Mouse (Mus musculus): ENCODE results near the gene Lmf2. TPM values are rescaled to one million over a fixed set of nuclear protein-coding genes. Genes with fewer than 3 reads are reported as not detected.

The Lmf2 gene
- polyA plus RNA-seq, 1 experiment from 2014 or later, result 31.8 TPM

GRCm38 (mm10) chr15:89379429-89379828, 24.0 kb upstream of the Lmf2 start:
- H3K27me3 ChIP-seq (ENCODE audit: control insufficient read depth, insufficient read depth, low read length), result peaks cover 44% of the 10 kb centered on the region
- 12% methylated on average over 10 of the region's 10 CpGs for WGBS
- H3K27ac ChIP-seq (ENCODE audit: low read depth, low read length), result no peak overlapping the region
- no peaks in the 10 kb centered on the region for H3K9me3 ChIP-seq (ENCODE audit: control insufficient read depth, low read length)
- DNase-seq (ENCODE audit: low spot score, missing footprints), result no peak
- peak overlapping the region; percentile 70 for H3K4me2 ChIP-seq
- no peak for ATAC-seq (ENCODE audit: low FRiP score)
- H3K4me1 ChIP-seq (ENCODE audit: control insufficient read depth, insufficient read depth, low read length), result peaks cover 13% of the 10 kb centered on the region
- peak overlapping the region; percentile 47 for H3K9ac ChIP-seq (ENCODE audit: low read length)
- peak overlapping the region; percentile 33; the same call in 1 of the 2 replicates for H3K4me3 ChIP-seq (ENCODE audit: low read depth, low read length)
- H3K36me3 ChIP-seq (ENCODE audit: control insufficient read depth, insufficient read depth, low read length), result no peaks in the 10 kb centered on the region

- Histone ChIP-seq H3K4me1 (ENCODE audit: control insufficient read depth, insufficient read depth, low read length) (peaks cover 13% of the 10 kb centered on the region), H3K36me3 (ENCODE audit: control insufficient read depth, insufficient read depth, low read length) (no peaks in the 10 kb centered on the region), H3K27me3 (ENCODE audit: control insufficient read depth, insufficient read depth, low read length) (peaks cover 44% of the 10 kb centered on the region), H3K9me3 (ENCODE audit: control insufficient read depth, low read length) (no peaks in the 10 kb centered on the region), H3K4me3 (ENCODE audit: low read depth, low read length) (peak within 1 kb of the TSS; percentile 33), H3K4me2 (peak within 1 kb of the TSS; percentile 70), H3K27ac (ENCODE audit: low read depth, low read length) (no peak within 1 kb of the TSS), H3K9ac (ENCODE audit: low read length) (peak within 1 kb of the TSS; percentile 47)
- ATAC-seq (ENCODE audit: low FRiP score) (0 out of 2 replicates have a peak, but pooled peaks have one; percentile 22), DNase-seq (ENCODE audit: low spot score, missing footprints) (peak; percentile 94)
- 1% methylated on average over 33 of the region's 33 CpGs for WGBS
Observed at GRCm38 (mm10) chr15:89378831-89379401, 23.5 kb upstream of the Lmf2 start, which contains the start of gene Odf3b. Gene Odf3b (minus strand): TSS chr15:89379282.

- peaks cover 15% of the 10 kb centered on the region for H3K4me1 ChIP-seq (ENCODE audit: control insufficient read depth, insufficient read depth, low read length)
- H3K27me3 ChIP-seq (ENCODE audit: control insufficient read depth, insufficient read depth, low read length), result peaks cover 44% of the 10 kb centered on the region
- peak overlapping the region; percentile 33 for H3K4me3 ChIP-seq (ENCODE audit: low read depth, low read length)
- 10% methylated on average over 46 of the region's 46 CpGs for WGBS
- peak overlapping the region; percentile 70 for H3K4me2 ChIP-seq
- no peak overlapping the region for H3K27ac ChIP-seq (ENCODE audit: low read depth, low read length)
- H3K9ac ChIP-seq (ENCODE audit: low read length), result peak overlapping the region; percentile 47
- peak; percentile 91 for DNase-seq (ENCODE audit: low spot score, missing footprints)
- no peaks in the 10 kb centered on the region for H3K36me3 ChIP-seq (ENCODE audit: control insufficient read depth, insufficient read depth, low read length)
- ATAC-seq (ENCODE audit: low FRiP score), result no peak
- no peaks in the 10 kb centered on the region for H3K9me3 ChIP-seq (ENCODE audit: control insufficient read depth, low read length)
Observed at GRCm38 (mm10) chr15:89377938-89378828, 22.7 kb upstream of the Lmf2 start.

- no peak for DNase-seq (ENCODE audit: low spot score, missing footprints)
Observed at GRCm38 (mm10) chr15:89377362-89377761, 21.9 kb upstream of the Lmf2 start.

GRCm38 (mm10) chr15:89376957-89377356, 21.5 kb upstream of the Lmf2 start, which contains the start of gene Tymp:
Gene Tymp (minus strand): TSS chr15:89377039.
- peaks cover 44% of the 10 kb centered on the region for H3K27me3 ChIP-seq (ENCODE audit: control insufficient read depth, insufficient read depth, low read length)
- H3K36me3 ChIP-seq (ENCODE audit: control insufficient read depth, insufficient read depth, low read length), result peaks cover 2% of the 10 kb centered on the region; the same call in 1 of the 2 replicates
- no peaks in the 10 kb centered on the region for H3K9me3 ChIP-seq (ENCODE audit: control insufficient read depth, low read length)
- H3K27ac ChIP-seq (ENCODE audit: low read depth, low read length), result no peak within 1 kb of the TSS
- no peak for ATAC-seq (ENCODE audit: low FRiP score)
- no peak within 1 kb of the TSS for H3K4me3 ChIP-seq (ENCODE audit: low read depth, low read length)
- 19% methylated on average over 16 of the region's 16 CpGs for WGBS
- DNase-seq (ENCODE audit: low spot score, missing footprints), result peak; percentile 86
- H3K9ac ChIP-seq (ENCODE audit: low read length), result no peak within 1 kb of the TSS
- H3K4me2 ChIP-seq, result no peak within 1 kb of the TSS
- peaks cover 21% of the 10 kb centered on the region for H3K4me1 ChIP-seq (ENCODE audit: control insufficient read depth, insufficient read depth, low read length)

More at GRCm38 (mm10) chr15:89377362-89377761, 21.9 kb upstream of the Lmf2 start:
- H3K36me3 ChIP-seq (ENCODE audit: control insufficient read depth, insufficient read depth, low read length), result no peaks in the 10 kb centered on the region
- no peak overlapping the region for H3K9ac ChIP-seq (ENCODE audit: low read length)
- H3K4me2 ChIP-seq, result no peak overlapping the region
- WGBS, result 6% methylated on average over 18 of the region's 18 CpGs
- no peak for ATAC-seq (ENCODE audit: low FRiP score)
- H3K27ac ChIP-seq (ENCODE audit: low read depth, low read length), result no peak overlapping the region
- peaks cover 21% of the 10 kb centered on the region for H3K4me1 ChIP-seq (ENCODE audit: control insufficient read depth, insufficient read depth, low read length)
- H3K9me3 ChIP-seq (ENCODE audit: control insufficient read depth, low read length), result no peaks in the 10 kb centered on the region
- no peak overlapping the region for H3K4me3 ChIP-seq (ENCODE audit: low read depth, low read length)
- peaks cover 44% of the 10 kb centered on the region for H3K27me3 ChIP-seq (ENCODE audit: control insufficient read depth, insufficient read depth, low read length)

GRCm38 (mm10) chr15:89376040-89376439, 20.6 kb upstream of the Lmf2 start:
- Histone ChIP-seq H3K9ac (ENCODE audit: low read length) (no peak overlapping the region), H3K4me3 (ENCODE audit: low read depth, low read length) (no peak overlapping the region), H3K36me3 (ENCODE audit: control insufficient read depth, insufficient read depth, low read length) (peaks cover 10% of the 10 kb centered on the region), H3K4me2 (no peak overlapping the region), H3K4me1 (ENCODE audit: control insufficient read depth, insufficient read depth, low read length) (peaks cover 21% of the 10 kb centered on the region), H3K9me3 (ENCODE audit: control insufficient read depth, low read length) (no peaks in the 10 kb centered on the region), H3K27ac (ENCODE audit: low read depth, low read length) (no peak overlapping the region), H3K27me3 (ENCODE audit: control insufficient read depth, insufficient read depth, low read length) (peaks cover 44% of the 10 kb centered on the region)
- DNase-seq (ENCODE audit: low spot score, missing footprints) (peak; percentile 79), ATAC-seq (ENCODE audit: low FRiP score) (no peak)
- WGBS, result 81% methylated on average over 7 of the region's 7 CpGs

GRCm38 (mm10) chr15:89374801-89375534, 19.5 kb upstream of the Lmf2 start:
- ATAC-seq (ENCODE audit: low FRiP score) (no peak), DNase-seq (ENCODE audit: low spot score, missing footprints) (peak; percentile 72)
- H3K4me2 ChIP-seq, result no peak overlapping the region
- no peak overlapping the region for H3K27ac ChIP-seq (ENCODE audit: low read depth, low read length)
- peaks cover 39% of the 10 kb centered on the region for H3K27me3 ChIP-seq (ENCODE audit: control insufficient read depth, insufficient read depth, low read length)
- peaks cover 21% of the 10 kb centered on the region for H3K4me1 ChIP-seq (ENCODE audit: control insufficient read depth, insufficient read depth, low read length)
- 93% methylated on average over 17 of the region's 17 CpGs for WGBS
- no peak overlapping the region for H3K9ac ChIP-seq (ENCODE audit: low read length)
- H3K36me3 ChIP-seq (ENCODE audit: control insufficient read depth, insufficient read depth, low read length), result peaks cover 20% of the 10 kb centered on the region
- H3K9me3 ChIP-seq (ENCODE audit: control insufficient read depth, low read length), result no peaks in the 10 kb centered on the region
- no peak overlapping the region for H3K4me3 ChIP-seq (ENCODE audit: low read depth, low read length)

- Histone ChIP-seq H3K9ac (ENCODE audit: low read length) (peak overlapping the region; percentile 86), H3K4me1 (ENCODE audit: control insufficient read depth, insufficient read depth, low read length) (peaks cover 20% of the 10 kb centered on the region), H3K4me2 (peak overlapping the region; percentile 81), H3K36me3 (ENCODE audit: control insufficient read depth, insufficient read depth, low read length) (peaks cover 24% of the 10 kb centered on the region), H3K9me3 (ENCODE audit: control insufficient read depth, low read length) (no peaks in the 10 kb centered on the region), H3K4me3 (ENCODE audit: low read depth, low read length) (peak overlapping the region; percentile 63), H3K27me3 (ENCODE audit: control insufficient read depth, insufficient read depth, low read length) (peaks cover 34% of the 10 kb centered on the region), H3K27ac (ENCODE audit: low read depth, low read length) (peak overlapping the region; percentile 89; the same call in 1 of the 2 replicates)
- DNase-seq (ENCODE audit: low spot score, missing footprints) (peak; percentile 84), ATAC-seq (ENCODE audit: low FRiP score) (no peak)
- 53% methylated on average over 9 of the region's 9 CpGs for WGBS
Observed at GRCm38 (mm10) chr15:89374340-89374739, 18.9 kb upstream of the Lmf2 start.
